Mouse (Mus musculus) v-Abl transformed pro-B cells (cell line): ENCODE data around the gene Abcc9.

Experiments
- in situ Hi-C, 2 experiments: fragments of 400-800 bp; cut with MboI; formaldehyde crosslinking; loops; one replicate each; pipeline ENCODE4 v1.15.1; 2025; ENCODE audit not compliant: unreplicated experiment in 2 of 2

Gene Abcc9

GRCm38 (mm10) chr6:142634530-142635184 lies 67.5 kb downstream of the Abcc9 start:
- in situ Hi-C loops = no loop called here

- in situ Hi-C loops = no loop called here
Measured at GRCm38 (mm10) chr6:142623351-142623750, 78.8 kb downstream of the Abcc9 start.

GRCm38 (mm10) chr6:142616659-142617058 lies 85.5 kb downstream of the Abcc9 start:
- in situ Hi-C loops = no loop called here

- in situ Hi-C loops = no loop called here
Measured at GRCm38 (mm10) chr6:142614324-142614723, 87.8 kb downstream of the Abcc9 start.

- in situ Hi-C loops = no loop called here
Measured at GRCm38 (mm10) chr6:142612366-142612765, 89.7 kb downstream of the Abcc9 start.

GRCm38 (mm10) chr6:142609401-142610373 lies 92.4 kb downstream of the Abcc9 start:
- in situ Hi-C loops = no loop called here

GRCm38 (mm10) chr6:142607080-142607479 lies 95.0 kb downstream of the Abcc9 start:
- in situ Hi-C loops = no loop called here

GRCm38 (mm10) chr6:142602772-142603171 lies 99.3 kb downstream of the Abcc9 start:
- in situ Hi-C loops = no loop called here

GRCm38 (mm10) chr6:142578831-142579230 lies 123.3 kb downstream of the Abcc9 start:
- in situ Hi-C loops = no loop called here

GRCm38 (mm10) chr6:142577801-142578200 lies 124.3 kb downstream of the Abcc9 start:
- in situ Hi-C loops = no loop called here

- in situ Hi-C loops = no loop called here
Measured at GRCm38 (mm10) chr6:142572876-142573275, 129.2 kb downstream of the Abcc9 start.

- in situ Hi-C loops = no loop called here
Measured at GRCm38 (mm10) chr6:142571629-142572360, 130.3 kb downstream of the Abcc9 start.

GRCm38 (mm10) chr6:142571055-142571618 lies 131.0 kb downstream of the Abcc9 start, which contains the start of gene Kcnj8:
TSS of gene Kcnj8 (minus strand) at chr6:142571614.
- in situ Hi-C loops = no loop called here

- in situ Hi-C loops = no loop called here
Measured at GRCm38 (mm10) chr6:142570046-142570770, 131.9 kb downstream of the Abcc9 start.

GRCm38 (mm10) chr6:142568713-142569357 lies 133.3 kb downstream of the Abcc9 start:
- in situ Hi-C loops = no loop called here

GRCm38 (mm10) chr6:142567452-142567851 lies 134.7 kb downstream of the Abcc9 start:
- in situ Hi-C loops = no loop called here

- in situ Hi-C loops = no loop called here
Measured at GRCm38 (mm10) chr6:142564746-142565145, 137.4 kb downstream of the Abcc9 start.

- in situ Hi-C loops = no loop called here
Measured at GRCm38 (mm10) chr6:142561151-142561550, 141.0 kb downstream of the Abcc9 start.
